Mouse (Mus musculus) thymus, adult 2 months (tissue): ENCODE data around the gene Slc27a2. TPM values are rescaled to one million over a fixed set of nuclear protein-coding genes. Genes with fewer than 3 reads are reported as not detected.
A peak's percentile ranks its signal among the peaks of the same experiment; 100 is the strongest.

Experiments used
- DNase-seq: peaks from one replicate; pipeline ENCODE4 v3.0.0; 2021
- H3K27ac ChIP-seq: fragments of 200-500 bp; 2 replicates; pipeline ENCODE4 v1.5.1; 2012; ENCODE audit warnings: low read length, control low read depth; ENCODE audit not compliant: control insufficient read depth, insufficient read depth
- H3K27me3 ChIP-seq: fragments of 200-500 bp; 2 replicates; pipeline ENCODE4 v1.6.1; 2012; ENCODE audit warnings: mild to moderate bottlenecking, low read length, moderate library complexity, mixed read lengths; ENCODE audit not compliant: control insufficient read depth, insufficient read depth
- H3K36me3 ChIP-seq: fragments of 200-500 bp; 2 replicates; pipeline ENCODE4 v1.6.1; 2012; ENCODE audit warnings: mild to moderate bottlenecking, low read length, moderate library complexity; ENCODE audit not compliant: control insufficient read depth, insufficient read depth
- H3K4me1 ChIP-seq: fragments of 200-500 bp; replicated peaks from 2 replicates; pipeline ENCODE4 v1.6.1; 2012; ENCODE audit warnings: low read length; ENCODE audit not compliant: control insufficient read depth, insufficient read depth
- H3K4me3 ChIP-seq: fragments of 200-500 bp; 2 replicates; pipeline ENCODE4 v1.5.1; 2012; ENCODE audit warnings: mild to moderate bottlenecking, low read length, control low read depth, moderate library complexity; ENCODE audit not compliant: control insufficient read depth, insufficient read depth
- CTCF ChIP-seq: fragments of 200-500 bp; IDR thresholded peaks from 2 replicates; pipeline ENCODE4 v1.5.1; 2012; ENCODE audit warnings: mild to moderate bottlenecking, control low read depth, low read length, moderate library complexity, borderline replicate concordance; ENCODE audit not compliant: control insufficient read depth, poor library complexity, insufficient read depth; ENCODE audit errors: extremely low read depth
- POLR2A ChIP-seq: fragments of 200-500 bp; IDR thresholded peaks from 2 replicates; pipeline ENCODE4 v1.6.1; 2012; ENCODE audit warnings: mild to moderate bottlenecking, low read length, control low read depth, moderate library complexity; ENCODE audit not compliant: control insufficient read depth, poor library complexity, insufficient read depth; ENCODE audit errors: extremely low read depth
- WGBS: fragments of 180-500 bp; shearing (Covaris S2); methylation state at CpG from one replicate; pipeline ENCODE4 v1.1.7; 2018; 5-methylcytosine and 5-hydroxymethylcytosine counted together
- polyA plus RNA-seq: library from polyadenylated mRNA; depleted of rRNA; stranded (reverse); fragments of >200 nt; gene quantifications from 2 replicates; pipeline ENCODE4 v1.2.3, GENCODE M21; 2012

The Slc27a2 gene
- polyA plus RNA-seq, 1 experiment = 2.4 TPM

DNA sequence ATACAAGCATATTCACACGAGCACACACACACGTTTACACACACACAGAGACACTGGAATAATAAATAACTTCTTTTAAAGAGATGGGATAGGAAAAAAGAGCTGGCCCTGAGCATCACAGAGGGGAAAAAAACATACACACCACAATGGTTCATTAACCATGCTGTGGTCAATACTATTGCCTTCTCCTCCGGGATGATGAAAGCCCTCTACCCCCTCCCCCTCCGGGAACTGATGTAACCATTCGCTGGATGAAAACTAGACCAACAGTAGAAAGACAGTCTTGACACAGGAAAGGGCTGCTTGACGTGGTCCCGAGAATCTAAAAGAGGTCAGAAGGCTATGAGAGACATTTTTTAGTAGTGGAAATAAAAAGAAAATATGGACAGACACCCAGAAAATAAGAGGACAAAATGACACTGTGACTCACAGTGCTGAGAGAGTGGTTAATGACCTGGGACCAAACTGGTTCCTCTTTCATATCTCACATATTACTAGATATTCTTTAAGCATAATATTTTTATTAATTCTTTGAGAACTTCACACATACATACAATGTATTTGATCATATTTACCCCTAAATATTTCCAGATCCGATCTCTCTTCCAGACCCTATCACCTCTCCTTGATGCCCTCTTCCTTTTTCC is 840 bp upstream of the Slc27a2 start:
- no peak overlapping the region for H3K27ac ChIP-seq
- peaks cover 12% of the 10 kb centered on the region for H3K4me1 ChIP-seq
- WGBS = 77% methylated on average over 8 of the region's 8 CpGs
- H3K36me3 ChIP-seq = no peaks in the 10 kb centered on the region
- TF ChIP-seq POLR2A = no peak
- TF ChIP-seq CTCF = no peak
- no peaks in the 10 kb centered on the region for H3K27me3 ChIP-seq
- no peak overlapping the region for H3K4me3 ChIP-seq
- DNase-seq = no peak

GRCm38 (mm10) chr2:126551896-126552295 is 311 bp upstream of the Slc27a2 start:
- no peak for DNase-seq
- Histone ChIP-seq H3K27ac (no peak overlapping the region), H3K4me3 (no peak overlapping the region)

DNA sequence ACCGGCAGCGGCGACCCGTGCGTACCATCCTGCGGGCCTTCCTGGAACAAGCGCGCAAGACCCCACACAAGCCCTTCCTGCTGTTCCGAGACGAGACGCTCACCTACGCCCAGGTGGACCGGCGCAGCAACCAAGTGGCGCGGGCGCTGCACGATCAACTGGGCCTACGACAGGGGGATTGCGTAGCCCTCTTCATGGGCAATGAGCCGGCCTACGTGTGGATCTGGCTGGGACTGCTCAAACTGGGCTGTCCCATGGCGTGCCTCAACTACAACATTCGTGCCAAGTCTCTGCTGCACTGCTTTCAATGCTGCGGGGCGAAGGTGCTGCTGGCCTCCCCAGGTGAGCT is 1.1 kb downstream of the Slc27a2 start:
- WGBS = 30% methylated on average over 26 of the region's 26 CpGs
- Histone ChIP-seq H3K4me3 (peak overlapping the region; percentile 42), H3K36me3 (no peaks in the 10 kb centered on the region), H3K27ac (no peak overlapping the region), H3K27me3 (no peaks in the 10 kb centered on the region), H3K4me1 (peaks cover 12% of the 10 kb centered on the region)
- TF ChIP-seq POLR2A (no peak), CTCF (no peak)
- DNase-seq = no peak

More at GRCm38 (mm10) chr2:126551896-126552295, 311 bp upstream of the Slc27a2 start:
- no peak for TF ChIP-seq POLR2A
- no peak for TF ChIP-seq CTCF
- H3K27me3 ChIP-seq = no peaks in the 10 kb centered on the region
- no peaks in the 10 kb centered on the region for H3K36me3 ChIP-seq
- peaks cover 12% of the 10 kb centered on the region for H3K4me1 ChIP-seq
- 9% methylated on average over 5 of the region's 5 CpGs for WGBS

DNA sequence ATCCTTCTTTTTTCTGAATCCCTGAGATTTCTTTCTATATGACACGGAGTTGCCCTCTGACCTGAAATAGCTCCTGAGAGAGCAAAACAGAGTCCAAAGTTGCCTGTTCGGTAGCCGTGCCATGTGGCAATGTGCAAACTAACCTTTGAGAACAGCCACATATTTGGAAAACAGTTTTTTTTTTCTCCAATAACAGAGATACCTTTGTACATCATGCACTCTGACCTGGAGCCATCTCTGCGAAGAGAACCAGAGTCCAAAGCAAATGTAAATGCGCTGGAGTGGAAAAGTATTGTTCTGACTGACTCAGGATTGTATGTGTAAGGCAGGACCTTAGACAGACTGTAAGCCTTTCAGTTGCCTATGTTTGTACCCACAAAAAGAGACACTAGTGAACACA is 3.3 kb downstream of the Slc27a2 start:
- H3K36me3 ChIP-seq = no peaks in the 10 kb centered on the region
- TF ChIP-seq CTCF (no peak), POLR2A (no peak)

GRCm38 (mm10) chr2:126560094-126560493 is 7.9 kb downstream of the Slc27a2 start:
- TF ChIP-seq CTCF (no peak), POLR2A (no peak)
- H3K27ac ChIP-seq = no peak overlapping the region
- H3K4me1 ChIP-seq = no peaks in the 10 kb centered on the region
- H3K36me3 ChIP-seq = no peaks in the 10 kb centered on the region
- no peaks in the 10 kb centered on the region for H3K27me3 ChIP-seq
- no peak for DNase-seq
- no peak overlapping the region for H3K4me3 ChIP-seq
- WGBS = 100% methylated on average over 1 of the region's 1 CpGs

More for the DNA sequence above, 3.3 kb downstream of the Slc27a2 start:
- H3K4me1 ChIP-seq = peaks cover 12% of the 10 kb centered on the region
- H3K27me3 ChIP-seq = no peaks in the 10 kb centered on the region
- no peak overlapping the region for H3K27ac ChIP-seq
- H3K4me3 ChIP-seq = no peak overlapping the region
- no peak for DNase-seq
- 98% methylated on average over 5 of the region's 5 CpGs for WGBS

DNA sequence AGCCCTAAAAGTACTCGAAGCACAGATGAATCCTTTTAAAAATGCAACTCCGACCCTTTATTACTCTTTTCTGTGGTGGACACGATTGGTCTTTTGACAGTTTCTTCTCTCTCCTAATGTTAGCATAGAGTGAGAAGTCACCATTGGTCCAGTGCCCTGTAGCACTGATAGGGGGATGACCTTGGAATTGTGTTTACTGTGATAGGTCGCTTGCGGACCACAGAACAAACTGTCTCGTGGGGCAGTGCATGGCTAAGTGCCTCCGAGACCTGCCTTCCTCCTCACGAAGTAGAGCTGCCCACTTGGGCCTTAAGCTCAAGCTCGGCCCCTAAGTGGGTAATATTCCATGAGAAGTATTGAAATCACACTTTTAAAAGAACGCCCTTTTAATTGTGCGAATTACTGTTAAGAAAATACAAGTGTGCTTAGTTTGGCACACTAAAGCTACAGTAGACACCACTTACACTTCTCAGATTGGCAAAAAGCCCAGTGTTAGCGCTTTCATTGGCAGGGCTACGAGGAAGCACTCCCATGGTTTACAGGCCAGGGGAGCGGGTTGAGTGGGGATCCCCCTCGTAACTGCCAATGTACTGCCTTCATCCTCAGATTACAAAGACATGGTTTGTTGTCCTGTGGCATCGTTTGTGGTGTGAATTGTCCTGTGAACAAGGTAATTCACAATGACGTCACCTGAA is 11.4 kb downstream of the Slc27a2 start:
- DNase-seq = no peak
- TF ChIP-seq POLR2A = no peak
- no peak overlapping the region for H3K27ac ChIP-seq

GRCm38 (mm10) chr2:126572163-126572562 is 20.0 kb downstream of the Slc27a2 start:
- no peak for DNase-seq
- Histone ChIP-seq H3K4me3 (no peak overlapping the region), H3K4me1 (no peaks in the 10 kb centered on the region), H3K36me3 (no peaks in the 10 kb centered on the region), H3K27ac (no peak overlapping the region), H3K27me3 (no peaks in the 10 kb centered on the region)
- WGBS = 80% methylated on average over 1 of the region's 1 CpGs
- no peak for TF ChIP-seq POLR2A
- no peak for TF ChIP-seq CTCF

More for the DNA sequence above, 11.4 kb downstream of the Slc27a2 start:
- Histone ChIP-seq H3K27me3 (no peaks in the 10 kb centered on the region), H3K4me1 (no peaks in the 10 kb centered on the region), H3K36me3 (no peaks in the 10 kb centered on the region), H3K4me3 (no peak overlapping the region)
- WGBS = 78% methylated on average over 17 of the region's 17 CpGs
